ENCODE assay signal across 7 mouse cellular contexts in the genomic region with DNA sequence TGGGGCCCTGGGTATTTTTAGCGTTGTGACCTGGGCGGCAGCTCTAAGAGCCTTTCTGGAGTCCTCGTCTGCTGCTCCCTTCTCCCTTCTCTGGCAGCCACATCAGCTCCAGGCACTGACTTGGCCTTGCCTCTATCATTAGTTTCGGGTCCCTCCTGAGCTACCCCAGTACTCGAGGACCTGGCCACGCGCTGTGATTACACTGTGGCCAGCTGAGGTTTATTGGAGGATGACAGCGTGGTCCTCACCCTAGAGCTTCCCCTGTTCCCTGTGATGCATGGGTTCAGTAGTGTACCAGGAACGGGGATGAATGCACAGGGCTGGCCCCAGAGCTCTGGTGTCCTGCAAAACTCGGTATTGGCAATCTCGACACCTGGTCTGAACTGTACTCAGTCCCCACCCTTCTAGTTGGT. TPM values are rescaled to one million over a fixed set of nuclear protein-coding genes. Genes with fewer than 3 reads are reported as not detected.
DNase-seq lines count a peak whose midpoint lies in the region; ATAC-seq and TF ChIP-seq lines count a peak whose summit lies in the region.

No protein-coding gene starts in this region.

- H3K36me3 ChIP-seq in lung, embryonic 14.5 days (ENCODE audit: insufficient read depth) = peaks cover 3% of the 10 kb centered on the region; the same call in 1 of the 2 replicates
- H3K36me3 ChIP-seq in forebrain, embryonic 10.5 days (replicated peaks) = peaks cover 9% of the 10 kb centered on the region
- H3K36me3 ChIP-seq in limb, embryonic 11.5 days (ENCODE audit: control insufficient read depth, insufficient read depth, low read length) = no peaks in the 10 kb centered on the region

- TF ChIP-seq POLR2A in olfactory bulb, adult 2 months (IDR thresholded peaks at IDR 0.05; ENCODE audit: insufficient read depth, low read depth, low read length) = no peak

- peak overlapping the region; percentile 69 for H3K9ac ChIP-seq in lung, embryonic 14.5 days
- H3K9ac ChIP-seq in limb, embryonic 11.5 days (ENCODE audit: low read length) = peak overlapping the region; percentile 57

- peak overlapping the region; percentile 72 for H3K4me3 ChIP-seq in lung, embryonic 14.5 days (ENCODE audit: low read depth, low read length)
- H3K4me3 ChIP-seq in forebrain, embryonic 10.5 days = peak overlapping the region; percentile 90
- H3K4me3 ChIP-seq in limb, embryonic 11.5 days (ENCODE audit: low read depth, low read length) = peak overlapping the region; percentile 68
- H3K4me3 ChIP-seq in olfactory bulb, adult 2 months (ENCODE audit: insufficient read depth, low read depth, low read length) = peak overlapping the region; percentile 91

- no peaks in the 10 kb centered on the region for H3K4me1 ChIP-seq in lung, embryonic 14.5 days (ENCODE audit: insufficient read depth)
- peaks cover 22% of the 10 kb centered on the region for H3K4me1 ChIP-seq in forebrain, embryonic 10.5 days
- peaks cover 8% of the 10 kb centered on the region; the same call in 1 of the 2 replicates for H3K4me1 ChIP-seq in limb, embryonic 11.5 days (ENCODE audit: control insufficient read depth, insufficient read depth, low read length)
- H3K4me1 ChIP-seq in olfactory bulb, adult 2 months (ENCODE audit: control insufficient read depth, insufficient read depth, low read length) = peaks cover 23% of the 10 kb centered on the region

- DNase-seq in lung, embryonic 14.5 days = no peak
- no peak for DNase-seq in lung, adult 18-20 months
- DNase-seq in forebrain, embryonic 10.5 days (ENCODE audit: extremely low spot score, low spot score) = no peak
- no peak for DNase-seq in limb, embryonic 11.5 days (ENCODE audit: low spot score)
- DNase-seq in right cerebral cortex, postnatal 25 days = no peak

- H3K27ac ChIP-seq in lung, embryonic 14.5 days (ENCODE audit: low read depth) = no peak overlapping the region
- peak overlapping the region; percentile 84 for H3K27ac ChIP-seq in forebrain, embryonic 10.5 days
- H3K27ac ChIP-seq in limb, embryonic 11.5 days (replicated peaks; ENCODE audit: low read depth, low read length) = no peak overlapping the region
- peak overlapping the region; percentile 68 for H3K27ac ChIP-seq in olfactory bulb, adult 2 months (ENCODE audit: insufficient read depth, low read depth, low read length)

- TF ChIP-seq CTCF in lung, embryonic 14.5 days (IDR thresholded peaks at IDR 0.05; ENCODE audit: low read depth) = no peak
- TF ChIP-seq CTCF in olfactory bulb, adult 2 months (IDR thresholded peaks at IDR 0.05; ENCODE audit: insufficient read depth, low read depth, low read length) = no peak

- no peaks in the 10 kb centered on the region for H3K9me3 ChIP-seq in lung, embryonic 14.5 days (ENCODE audit: low read depth, low read length)
- no peaks in the 10 kb centered on the region for H3K9me3 ChIP-seq in forebrain, embryonic 10.5 days
- no peaks in the 10 kb centered on the region for H3K9me3 ChIP-seq in limb, embryonic 11.5 days (ENCODE audit: control insufficient read depth, low read length)

- H3K27me3 ChIP-seq in lung, embryonic 14.5 days (ENCODE audit: insufficient read depth, low read length) = peaks cover 16% of the 10 kb centered on the region
- H3K27me3 ChIP-seq in forebrain, embryonic 10.5 days (ENCODE audit: poor library complexity, severe bottlenecking) = peaks cover 61% of the 10 kb centered on the region
- peaks cover 21% of the 10 kb centered on the region for H3K27me3 ChIP-seq in limb, embryonic 11.5 days (ENCODE audit: control insufficient read depth, insufficient read depth, low read length)

- H3K4me2 ChIP-seq in lung, embryonic 14.5 days = peak overlapping the region; percentile 99
- H3K4me2 ChIP-seq in limb, embryonic 11.5 days (ENCODE audit: low read depth, severe bottlenecking) = peak overlapping the region; percentile 100

- peak; percentile 49 for ATAC-seq in lung, embryonic 14.5 days (ENCODE audit: insufficient read depth)
- no peak for ATAC-seq in limb, embryonic 11.5 days (ENCODE audit: insufficient number of reproducible peaks, low FRiP score, low TSS enrichment, low read depth)
- ATAC-seq in inflammation-experienced regulatory T-cells, adult 6 months = no peak

- WGBS in lung, embryonic 14.5 days = 9% methylated on average over 11 of the region's 11 CpGs
- 13% methylated on average over 11 of the region's 11 CpGs for WGBS in forebrain, embryonic 10.5 days
- WGBS in limb, embryonic 11.5 days = 13% methylated on average over 11 of the region's 11 CpGs
- WGBS in olfactory bulb, adult 2 months = 8% methylated on average over 11 of the region's 11 CpGs

RNA-seq across cellular contexts. Expression of a gene that starts 1.2 kb away (rescaled TPM):
- polyA plus RNA-seq in lung, embryonic 14.5 days (2014; fragmentation: Nextera tagmentation; extraction: Ambion mirVana) = 4.4 and 5.3 TPM in 2 replicates
- 3.1 and 4.8 TPM in 2 replicates for polyA plus RNA-seq in forebrain, embryonic 10.5 days (2016; fragmentation: Nextera tagmentation; extraction: Ambion mirVana)
- 0.38 and 1.3 TPM in 2 replicates for polyA plus RNA-seq in limb, embryonic 11.5 days (2014; fragmentation: Nextera tagmentation; extraction: Ambion mirVana)
- 84.6 TPM in 1 of 2 replicates, not detected in the other for polyA plus RNA-seq in olfactory bulb, adult 2 months (2012; ENCODE audit: insufficient read depth, insufficient read length, low replicate concordance, missing spikeins)
- polyA plus RNA-seq in inflammation-experienced regulatory T-cells, adult 6 months (2017; shearing (Covaris generic)) = 1 to 10 TPM; 1.5 to 7.5 (median 7.1) TPM

RNA-seq across cellular contexts. Expression of a gene that starts 10.2 kb away (rescaled TPM):
- 70.1 and 71.0 TPM in 2 replicates for polyA plus RNA-seq in lung, embryonic 14.5 days (2014; fragmentation: Nextera tagmentation; extraction: Ambion mirVana)
- 38.5 and 42.0 TPM in 2 replicates for polyA plus RNA-seq in forebrain, embryonic 10.5 days (2016; fragmentation: Nextera tagmentation; extraction: Ambion mirVana)
- polyA plus RNA-seq in limb, embryonic 11.5 days (2014; fragmentation: Nextera tagmentation; extraction: Ambion mirVana) = 40.4 and 42.2 TPM in 2 replicates
- polyA plus RNA-seq in olfactory bulb, adult 2 months (2012; ENCODE audit: insufficient read depth, insufficient read length, low replicate concordance, missing spikeins) = not detected in 2 replicates
- polyA plus RNA-seq in inflammation-experienced regulatory T-cells, adult 6 months (2017; shearing (Covaris generic)) = 10 to 100 TPM; 13.6 to 36.2 (median 30.9) TPM

RNA-seq across cellular contexts. Expression of a gene that starts 13.6 kb away (rescaled TPM):
- polyA plus RNA-seq in lung, embryonic 14.5 days (2014; fragmentation: Nextera tagmentation; extraction: Ambion mirVana) = not detected in 2 replicates
- not detected in 2 replicates for polyA plus RNA-seq in forebrain, embryonic 10.5 days (2016; fragmentation: Nextera tagmentation; extraction: Ambion mirVana)
- polyA plus RNA-seq in limb, embryonic 11.5 days (2014; fragmentation: Nextera tagmentation; extraction: Ambion mirVana) = not detected in 2 replicates
- polyA plus RNA-seq in olfactory bulb, adult 2 months (2012; ENCODE audit: insufficient read depth, insufficient read length, low replicate concordance, missing spikeins) = not detected in 2 replicates
- polyA plus RNA-seq in inflammation-experienced regulatory T-cells, adult 6 months (2017; shearing (Covaris generic)) = not detected

RNA-seq across cellular contexts. Expression of a gene that starts 26.4 kb away (rescaled TPM):
- polyA plus RNA-seq in lung, embryonic 14.5 days (2014; fragmentation: Nextera tagmentation; extraction: Ambion mirVana) = 14.4 and 14.9 TPM in 2 replicates
- polyA plus RNA-seq in forebrain, embryonic 10.5 days (2016; fragmentation: Nextera tagmentation; extraction: Ambion mirVana) = 2.0 and 3.0 TPM in 2 replicates
- polyA plus RNA-seq in limb, embryonic 11.5 days (2014; fragmentation: Nextera tagmentation; extraction: Ambion mirVana) = 2.8 and 3.6 TPM in 2 replicates
- polyA plus RNA-seq in olfactory bulb, adult 2 months (2012; ENCODE audit: insufficient read depth, insufficient read length, low replicate concordance, missing spikeins) = not detected in 2 replicates
- 1 to 10 TPM in 1 of 3 experiments, not detected in 2; 4.5 TPM for polyA plus RNA-seq in inflammation-experienced regulatory T-cells, adult 6 months (2017; shearing (Covaris generic))

RNA-seq across cellular contexts. Expression of a gene that starts 30.4 kb away (rescaled TPM):
- 65.6 and 68.7 TPM in 2 replicates for polyA plus RNA-seq in lung, embryonic 14.5 days (2014; fragmentation: Nextera tagmentation; extraction: Ambion mirVana)
- polyA plus RNA-seq in forebrain, embryonic 10.5 days (2016; fragmentation: Nextera tagmentation; extraction: Ambion mirVana) = 57.9 and 59.5 TPM in 2 replicates
- 52.6 and 53.6 TPM in 2 replicates for polyA plus RNA-seq in limb, embryonic 11.5 days (2014; fragmentation: Nextera tagmentation; extraction: Ambion mirVana)
- polyA plus RNA-seq in olfactory bulb, adult 2 months (2012; ENCODE audit: insufficient read depth, insufficient read length, low replicate concordance, missing spikeins) = not detected in 2 replicates
- 10 to 100 TPM; 10.4 to 35.1 (median 25.4) TPM for polyA plus RNA-seq in inflammation-experienced regulatory T-cells, adult 6 months (2017; shearing (Covaris generic))

Comparison
In these comparisons a context has a peak if more than half of its experiments do, and no peak if none do; other contexts are left out.
1. H3K27ac ChIP-seq: peak in forebrain, embryonic 10.5 days (single experiment) and olfactory bulb, adult 2 months (single experiment); none in lung, embryonic 14.5 days (single experiment) and limb, embryonic 11.5 days (single experiment).
2. RNA of a gene that starts 1.2 kb away (polyA plus RNA-seq): 84.6 TPM in olfactory bulb, adult 2 months; 1.5 to 7.5 TPM in inflammation-experienced regulatory T-cells, adult 6 months, 4.4 to 5.3 TPM in lung, embryonic 14.5 days, 3.1 to 4.8 TPM in forebrain, embryonic 10.5 days and 0.38 to 1.3 TPM in limb, embryonic 11.5 days; every median in the first group is over 10 times any median in the second.
3. Peak in every context shown above with its lines, with median percentiles within 50 percentile points of each other: H3K4me3 ChIP-seq.